Mouse (Mus musculus) heart, adult 2 months (tissue): ENCODE measurements at regions not wholly inside any gene's neighbourhood (a gene's known extent, or its start where the extent isn't known, plus 50 kb on each side); places are given as distances from the start of the nearest gene placed in this dataset.
A peak's percentile ranks its signal among the peaks of the same experiment; 100 is the strongest.

Experiments
- DNase-seq, 2 experiments: peaks; one replicate each; pipeline ENCODE4 v3.0.0; 2021
- H3K27ac ChIP-seq: fragments of 200-600 bp; 2 replicates; pipeline ENCODE4 v1.8.1; 2022
- H3K27me3 ChIP-seq: fragments of 200-500 bp; 2 replicates; pipeline ENCODE4 v1.6.1; 2012; ENCODE audit warnings: mild to moderate bottlenecking, low read length, inconsistent platforms, mixed read lengths; ENCODE audit not compliant: control insufficient read depth, insufficient read depth
- H3K36me3 ChIP-seq: fragments of 200-500 bp; 2 replicates; pipeline ENCODE4 v1.6.1; 2012; ENCODE audit warnings: low read length, inconsistent platforms; ENCODE audit not compliant: control insufficient read depth, insufficient read depth
- H3K4me1 ChIP-seq: fragments of 200-500 bp; 2 replicates; pipeline ENCODE4 v1.6.1; 2011; ENCODE audit warnings: low read length; ENCODE audit not compliant: control insufficient read depth, insufficient read depth
- H3K4me3 ChIP-seq: fragments of 200-600 bp; 2 replicates; pipeline ENCODE4 v1.8.1; 2022
- H3K79me2 ChIP-seq: fragments of 200-500 bp; replicated peaks from 2 replicates; pipeline ENCODE4 v1.6.1; 2012; ENCODE audit warnings: mild to moderate bottlenecking, inconsistent platforms, low read length, moderate library complexity, mixed read lengths; ENCODE audit not compliant: control insufficient read depth, insufficient read depth
- H3K9ac ChIP-seq: fragments of 200-500 bp; 2 replicates; pipeline ENCODE4 v1.6.1; 2012; ENCODE audit warnings: low read depth, mild to moderate bottlenecking, control low read depth, inconsistent platforms, low read length, mixed read lengths
- CTCF ChIP-seq: fragments of 200-600 bp; IDR thresholded peaks from 2 replicates; pipeline ENCODE4 v1.8.1; 2022; ENCODE audit warnings: antibody characterized with exemption, mild to moderate bottlenecking, moderate library complexity
- EP300 ChIP-seq: fragments of 200-500 bp; IDR thresholded peaks from 2 replicates; pipeline ENCODE4 v1.6.1; 2011; ENCODE audit warnings: low read depth, low read length, control low read depth; ENCODE audit not compliant: insufficient read depth
- POLR2A ChIP-seq: fragments of 200-500 bp; IDR thresholded peaks from 2 replicates; pipeline ENCODE4 v1.6.1; 2011; ENCODE audit warnings: mild to moderate bottlenecking, low read depth, low read length, control low read depth; ENCODE audit not compliant: insufficient read depth
- WGBS: fragments of 180-500 bp; shearing (Covaris S2); methylation state at CpG from one replicate; pipeline ENCODE4 v1.1.7; 2018; 5-methylcytosine and 5-hydroxymethylcytosine counted together
- intact Hi-C: fragments of 180-260 bp; cut with DNase I; formaldehyde crosslinking; loops from one replicate; pipeline ENCODE4 v1.15.1; 2025

DNA sequence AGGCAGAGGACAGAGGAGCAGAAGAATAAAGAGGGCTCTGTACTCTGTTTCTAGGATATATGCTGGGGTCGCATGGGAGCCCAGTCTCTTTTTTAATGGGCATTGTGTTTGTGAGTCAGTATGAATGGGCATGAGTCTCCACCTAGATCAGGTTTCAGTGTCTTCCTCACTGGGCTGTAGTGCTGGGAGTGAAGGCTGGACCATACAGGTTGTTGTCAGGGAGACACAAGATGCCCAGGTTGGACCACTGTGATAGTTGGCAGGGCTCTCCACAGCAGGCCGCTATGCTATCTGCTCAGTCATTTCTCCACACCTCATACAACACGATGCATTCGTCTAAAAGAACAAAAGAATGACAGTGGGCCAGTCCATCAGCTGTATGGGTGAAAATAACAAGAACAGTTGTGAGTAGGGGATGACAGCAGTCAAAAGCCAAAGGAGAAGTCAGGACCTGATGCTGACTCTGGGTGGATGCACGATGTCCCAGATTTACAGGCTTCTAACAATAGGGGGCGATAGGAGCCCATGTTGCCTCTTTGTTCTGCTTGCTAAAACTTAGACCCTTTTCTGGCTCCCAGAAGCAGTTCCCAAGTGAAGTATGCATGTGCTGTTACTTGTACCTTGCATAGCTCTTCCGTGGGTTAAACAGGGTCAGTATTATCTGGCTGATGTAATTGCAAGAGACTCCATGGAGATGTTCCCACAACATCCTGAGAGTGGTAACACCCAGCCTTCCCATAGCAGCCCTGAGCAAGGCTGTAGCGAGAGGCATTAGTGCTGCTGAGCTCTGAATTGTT is 249.3 kb upstream of the Stac start:
- no peak for DNase-seq
- no peak overlapping the region for H3K27ac ChIP-seq
- TF ChIP-seq CTCF = peak; percentile 62
- no peak for TF ChIP-seq POLR2A
- intact Hi-C loops = no loop called here
- H3K79me2 ChIP-seq = no peaks in the 10 kb centered on the region
- H3K36me3 ChIP-seq = no peaks in the 10 kb centered on the region
- no peaks in the 10 kb centered on the region for H3K27me3 ChIP-seq
- WGBS = 36% methylated on average over 8 of the region's 8 CpGs
- H3K9ac ChIP-seq = no peak overlapping the region
- H3K4me1 ChIP-seq = no peaks in the 10 kb centered on the region
- H3K4me3 ChIP-seq = no peak overlapping the region

DNA sequence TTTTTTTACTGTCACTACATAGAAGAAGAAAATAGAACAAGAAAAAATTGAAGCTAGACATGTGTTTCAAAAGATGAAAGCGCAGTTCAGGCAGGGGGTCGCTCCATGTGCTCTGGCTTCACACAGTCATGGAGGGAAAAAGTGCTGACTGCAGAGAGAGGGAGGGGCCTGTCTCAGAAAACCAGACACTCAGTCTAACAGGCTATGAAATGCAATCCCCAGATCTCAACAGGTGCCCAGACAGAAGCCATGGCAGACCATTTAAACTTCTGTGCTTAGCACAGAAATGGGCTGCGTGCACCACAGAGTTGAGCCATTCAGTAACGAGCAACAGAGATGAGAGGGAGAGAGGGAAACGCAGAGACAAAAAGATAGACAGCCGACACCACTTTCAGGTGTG is 242.3 kb upstream of the Stac start:
- Histone ChIP-seq H3K4me3 (no peak overlapping the region), H3K9ac (no peak overlapping the region), H3K27ac (no peak overlapping the region), H3K27me3 (no peaks in the 10 kb centered on the region), H3K36me3 (no peaks in the 10 kb centered on the region), H3K4me1 (no peaks in the 10 kb centered on the region), H3K79me2 (no peaks in the 10 kb centered on the region)
- no peak for DNase-seq
- WGBS = 88% methylated on average over 6 of the region's 6 CpGs
- intact Hi-C loops = no loop called here
- no peak for TF ChIP-seq CTCF
- TF ChIP-seq EP300 = no peak

DNA sequence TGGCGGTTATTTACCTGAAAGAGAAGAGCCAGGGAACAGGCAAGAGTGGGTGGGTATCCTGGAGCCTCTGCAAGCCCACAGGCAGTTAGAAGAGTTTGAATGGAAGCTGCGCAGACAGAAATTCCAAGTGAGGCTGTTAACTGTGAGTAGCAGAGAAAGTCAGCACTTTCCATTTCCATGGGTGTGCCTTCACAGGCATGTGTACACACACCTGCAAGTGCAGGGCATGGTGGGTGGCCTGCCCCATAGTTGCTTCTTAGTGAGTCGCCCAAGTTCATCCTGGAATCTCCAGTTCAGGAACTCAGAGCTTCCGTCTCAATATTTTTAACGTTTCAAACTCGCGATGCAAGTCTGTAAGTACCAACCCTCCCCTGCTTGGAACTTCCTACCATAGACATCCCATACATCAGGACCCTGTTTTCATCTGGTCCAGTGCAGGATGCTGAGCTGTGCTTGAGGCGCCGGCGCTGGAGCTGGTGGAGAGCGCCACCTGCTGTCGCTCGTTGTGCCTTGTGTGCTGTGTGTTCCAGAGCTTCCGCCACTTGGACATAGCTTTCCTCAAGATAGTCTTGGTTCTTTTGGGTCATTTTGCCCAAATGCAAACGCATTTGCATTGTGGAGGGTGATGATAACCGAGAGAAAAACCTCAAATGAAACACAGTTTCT is 228.3 kb upstream of the Stac start:
- no peak for TF ChIP-seq POLR2A
- no peak for TF ChIP-seq EP300
- TF ChIP-seq CTCF = peak; percentile 90
- Histone ChIP-seq H3K9ac (no peak overlapping the region), H3K27me3 (no peaks in the 10 kb centered on the region), H3K36me3 (no peaks in the 10 kb centered on the region), H3K4me3 (no peak overlapping the region), H3K79me2 (no peaks in the 10 kb centered on the region), H3K27ac (no peak overlapping the region), H3K4me1 (no peaks in the 10 kb centered on the region)
- WGBS = 15% methylated on average over 16 of the region's 16 CpGs
- DNase-seq = peak; percentile 30 to 70
- intact Hi-C loops = loop anchor here (1.0 to 5.0 kb wide), 3 partner anchors 171 to 421 kb away; no protein-coding TSS in a partner anchor

DNA sequence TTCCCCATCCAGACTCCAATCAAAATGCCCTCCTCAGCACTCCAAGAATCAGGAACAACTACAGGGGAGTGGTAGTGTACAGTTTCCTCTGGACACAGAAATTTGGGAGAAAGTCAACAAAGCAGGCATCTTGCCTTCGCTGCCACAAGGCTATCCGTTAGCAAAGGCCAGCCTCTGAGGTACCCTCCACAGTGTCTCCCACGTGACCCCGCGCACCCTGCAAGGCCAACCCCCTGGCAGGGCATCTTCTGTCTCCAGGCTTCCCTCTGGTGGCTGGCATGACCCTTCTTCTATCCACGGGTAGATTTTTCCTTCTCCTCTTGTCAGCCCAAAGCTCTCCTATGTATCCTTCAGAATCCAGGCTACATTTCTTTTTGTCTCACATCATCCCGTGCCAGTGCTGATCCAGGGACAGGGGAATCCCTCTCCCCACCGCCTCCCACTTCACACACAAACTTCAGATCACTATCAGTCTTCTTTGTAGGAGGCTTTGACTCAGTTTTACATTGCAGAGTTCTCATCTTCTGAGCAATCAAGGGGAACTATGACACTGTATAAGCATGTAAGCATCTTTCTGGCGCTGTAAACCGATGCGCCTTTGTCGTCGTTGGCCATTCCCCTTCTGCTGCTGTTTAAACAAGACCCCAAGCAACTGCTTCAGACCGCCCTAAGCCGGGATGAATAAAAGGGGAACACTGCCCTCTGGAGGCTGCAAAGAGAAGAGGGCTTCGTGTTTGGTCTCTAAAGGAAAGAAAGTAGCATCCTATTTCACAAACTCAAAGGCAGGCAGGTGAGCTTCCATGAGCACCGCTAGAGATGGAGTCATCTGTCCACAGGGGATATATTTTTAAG is 226.8 kb upstream of the Stac start:
- intact Hi-C loops = loop anchor here (5.0 kb wide), 2 partner anchors 170 to 345 kb away; no protein-coding TSS in a partner anchor
- Histone ChIP-seq H3K27me3 (no peaks in the 10 kb centered on the region), H3K9ac (no peak overlapping the region), H3K27ac (no peak overlapping the region), H3K4me3 (no peak overlapping the region), H3K36me3 (no peaks in the 10 kb centered on the region), H3K4me1 (no peaks in the 10 kb centered on the region), H3K79me2 (no peaks in the 10 kb centered on the region)
- TF ChIP-seq CTCF (peak; percentile 70), EP300 (no peak), POLR2A (no peak)
- DNase-seq = no peak
- WGBS = 30% methylated on average over 17 of the region's 17 CpGs

DNA sequence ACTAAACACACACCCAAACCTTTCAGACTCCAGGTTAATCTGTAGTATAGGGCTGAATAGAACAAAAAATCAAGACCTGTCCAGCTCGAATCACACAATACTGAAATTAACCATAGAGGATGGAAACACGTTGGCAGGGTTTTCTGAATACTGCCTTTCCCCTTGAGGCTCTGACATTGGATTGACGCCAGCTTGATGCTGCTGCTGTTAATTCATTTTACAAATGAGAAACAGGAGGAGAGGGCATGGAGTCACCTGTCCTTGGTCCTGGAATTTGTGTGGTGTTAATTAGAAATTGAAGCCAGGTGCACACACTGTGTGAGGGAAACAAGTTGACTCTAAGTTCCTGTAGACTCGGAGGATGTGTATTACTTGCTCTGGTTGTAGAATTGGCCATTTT is 218.7 kb upstream of the Stac start:
- no peak overlapping the region for H3K4me3 ChIP-seq
- intact Hi-C loops = no loop called here
- no peak for DNase-seq
- H3K36me3 ChIP-seq = no peaks in the 10 kb centered on the region
- no peak overlapping the region for H3K9ac ChIP-seq
- no peak for TF ChIP-seq POLR2A
- TF ChIP-seq CTCF = no peak
- no peak for TF ChIP-seq EP300
- 51% methylated on average over 4 of the region's 4 CpGs for WGBS
- no peaks in the 10 kb centered on the region for H3K79me2 ChIP-seq
- H3K27ac ChIP-seq = no peak overlapping the region
- no peaks in the 10 kb centered on the region for H3K4me1 ChIP-seq
- H3K27me3 ChIP-seq = no peaks in the 10 kb centered on the region

DNA sequence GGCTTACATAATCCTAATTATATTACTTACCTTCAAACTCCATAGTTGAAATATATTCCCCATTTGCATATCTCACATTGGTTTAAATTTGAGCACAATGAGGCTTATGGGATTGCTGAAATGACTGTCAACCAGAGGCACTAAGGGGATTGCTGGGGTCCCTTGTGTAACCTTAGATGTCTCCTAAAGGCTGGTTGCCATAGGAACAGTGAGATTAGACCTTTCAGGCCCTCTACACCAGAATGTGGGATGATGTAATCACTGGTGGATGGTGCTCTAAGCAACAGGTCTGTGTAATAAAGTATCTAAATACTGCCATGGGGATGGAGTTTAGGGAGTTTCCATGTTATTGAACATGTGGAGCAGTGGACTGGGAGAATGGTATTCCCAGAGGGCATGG is 210.0 kb upstream of the Stac start:
- Histone ChIP-seq H3K79me2 (no peaks in the 10 kb centered on the region), H3K4me3 (no peak overlapping the region), H3K36me3 (no peaks in the 10 kb centered on the region), H3K27me3 (no peaks in the 10 kb centered on the region), H3K9ac (no peak overlapping the region), H3K4me1 (no peaks in the 10 kb centered on the region), H3K27ac (no peak overlapping the region)
- intact Hi-C loops = no loop called here
- no peak for DNase-seq
- no peak for TF ChIP-seq EP300
- TF ChIP-seq CTCF = no peak
- TF ChIP-seq POLR2A = no peak
